Comparison of ENCODE assay signal across 8 mouse cellular contexts in the genomic region with DNA sequence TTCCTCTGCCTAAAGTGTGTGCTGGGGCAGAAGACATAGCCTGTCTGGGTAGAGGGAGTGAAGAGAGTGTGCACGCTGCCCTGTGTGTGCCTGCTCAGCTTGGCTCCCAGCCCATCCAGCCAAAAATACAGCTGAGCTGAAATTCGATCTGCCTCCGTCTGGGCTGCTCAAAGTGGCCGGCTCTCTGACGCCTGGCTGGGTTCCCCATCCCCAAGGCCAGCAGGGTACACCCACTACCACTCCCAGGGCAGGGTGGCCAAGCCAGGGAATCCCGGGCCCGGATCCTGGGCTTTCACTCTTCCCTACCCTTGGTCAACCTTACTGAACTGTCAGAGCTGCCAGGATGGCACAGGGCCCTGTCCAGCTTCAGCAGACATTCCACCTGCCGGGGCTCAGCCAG. TPM values are rescaled to one million over a fixed set of nuclear protein-coding genes. Genes with fewer than 3 reads are reported as not detected.
DNase-seq lines count a peak whose midpoint lies in the region.

No protein-coding gene starts in this region.

- no peaks in the 10 kb centered on the region for H3K27me3 ChIP-seq in heart, embryonic 10.5 days (ENCODE audit: insufficient read depth, poor library complexity, severe bottlenecking)

- peaks cover 86% of the 10 kb centered on the region for H3K4me1 ChIP-seq in heart, embryonic 10.5 days

- no peaks in the 10 kb centered on the region for H3K9me3 ChIP-seq in heart, embryonic 10.5 days

- H3K27ac ChIP-seq in heart, embryonic 10.5 days, result peak overlapping the region; percentile 73

- no peaks in the 10 kb centered on the region for H3K36me3 ChIP-seq in heart, embryonic 10.5 days

- H3K4me3 ChIP-seq in heart, embryonic 10.5 days, result peak overlapping the region; percentile 25; the same call in 1 of the 2 replicates

- 13% methylated on average over 8 of the region's 8 CpGs for WGBS in heart, embryonic 10.5 days

- DNase-seq in cerebellum, postnatal 14 days, result peak; percentile 40 to 47
- DNase-seq in cerebellum, postnatal 36 days, result no peak
- peak; percentile 52 for DNase-seq in right cerebral cortex, adult 18-20 months
- DNase-seq in right cerebral cortex, postnatal 36 days (ENCODE audit: low spot score in 2 of 2), result no peak
- no peak for DNase-seq in heart, embryonic 10.5 days (ENCODE audit: low spot score)
- peak; percentile 63 to 74 for DNase-seq in kidney, postnatal 25 days
- no peak for DNase-seq in cerebellum, adult 11 months
- no peak for DNase-seq in urinary bladder, postnatal 25 days (ENCODE audit: low spot score)

RNA-seq across cellular contexts. Expression of gene Acvrl1, which starts 15.2 kb away (rescaled TPM):
- polyA plus RNA-seq in heart, embryonic 10.5 days (2016; fragmentation: Nextera tagmentation; extraction: Ambion mirVana), result 2.7 and 5.2 TPM in 2 replicates

RNA-seq across cellular contexts. Expression of gene Ankrd33, which starts 27.9 kb away (rescaled TPM):
- not detected in 2 replicates for polyA plus RNA-seq in heart, embryonic 10.5 days (2016; fragmentation: Nextera tagmentation; extraction: Ambion mirVana)

RNA-seq across cellular contexts. Expression of gene Acvr1b, which starts 30.4 kb away (rescaled TPM):
- polyA plus RNA-seq in heart, embryonic 10.5 days (2016; fragmentation: Nextera tagmentation; extraction: Ambion mirVana), result 5.4 and 5.6 TPM in 2 replicates

Comparison
In these comparisons a context has a peak if more than half of its experiments do, and no peak if none do; other contexts are left out.
1. DNase-seq: peak in cerebellum, postnatal 14 days (2 of 2), right cerebral cortex, adult 18-20 months (single experiment) and kidney, postnatal 25 days (2 of 2); none in cerebellum, postnatal 36 days (0 of 2), right cerebral cortex, postnatal 36 days (0 of 2), heart, embryonic 10.5 days (single experiment), cerebellum, adult 11 months (single experiment) and urinary bladder, postnatal 25 days (single experiment).